Mouse (Mus musculus): ENCODE measurements around the gene Dusp10. TPM values are rescaled to one million over a fixed set of nuclear protein-coding genes. Genes with fewer than 3 reads are reported as not detected.

Dusp10 gene
- polyA plus RNA-seq (2015; fragmentation: Nextera tagmentation; extraction: Ambion mirVana): 10.9 and 11.0 TPM in 2 replicates

GRCm38 (mm10) chr1:184013106-184013505 lies at the start of gene Dusp10:
Gene Dusp10 (plus strand): TSS chr1:184013302.
- Histone ChIP-seq H3K36me3 (ENCODE audit: control insufficient read depth, insufficient read depth, low read length) (no peaks in the 10 kb centered on the region), H3K4me1 (ENCODE audit: control insufficient read depth, insufficient read depth, low read length) (no peaks in the 10 kb centered on the region), H3K9ac (ENCODE audit: low read depth, low read length) (no peak within 1 kb of the TSS), H3K4me2 (ENCODE audit: low read depth, low read length) (no peak within 1 kb of the TSS), H3K9me3 (ENCODE audit: control insufficient read depth, low read length) (no peaks in the 10 kb centered on the region), H3K4me3 (ENCODE audit: low read length) (no peak within 1 kb of the TSS), H3K27me3 (replicated peaks; ENCODE audit: control insufficient read depth, insufficient read depth, low read length) (no peaks in the 10 kb centered on the region), H3K27ac (ENCODE audit: low read length) (no peak within 1 kb of the TSS)
- no peak for ATAC-seq
- WGBS: 93% methylated on average over 4 of the region's 4 CpGs

DNA sequence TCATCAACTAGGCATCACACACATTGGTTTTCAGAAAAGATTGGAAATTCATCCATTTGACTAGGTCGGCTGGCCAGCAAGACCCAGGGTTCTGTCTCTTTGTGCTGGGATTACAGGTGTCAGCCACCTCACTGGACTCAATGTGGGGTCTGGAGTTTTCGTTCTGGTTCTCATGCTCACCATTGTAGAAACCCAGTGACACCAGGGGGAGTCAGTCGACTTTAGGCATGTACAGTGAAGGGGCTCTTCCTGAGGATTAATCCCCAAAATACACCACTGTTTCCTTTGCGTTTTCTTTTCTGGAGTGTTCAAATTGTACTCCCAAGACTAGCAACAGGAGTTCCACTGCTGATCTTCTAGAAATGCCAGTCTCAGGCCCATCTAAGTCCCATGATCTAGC lies 47.8 kb upstream of the Dusp10 start:
- no peaks in the 10 kb centered on the region for H3K36me3 ChIP-seq (ENCODE audit: control insufficient read depth, insufficient read depth, low read length)
- no peak overlapping the region for H3K27ac ChIP-seq (ENCODE audit: low read length)
- no peak for ATAC-seq
- no peak overlapping the region for H3K9ac ChIP-seq (ENCODE audit: low read depth, low read length)
- 73% methylated on average over 4 of the region's 4 CpGs for WGBS
- no peak overlapping the region for H3K4me3 ChIP-seq (ENCODE audit: low read length)
- no peaks in the 10 kb centered on the region for H3K4me1 ChIP-seq (ENCODE audit: control insufficient read depth, insufficient read depth, low read length)
- H3K27me3 ChIP-seq (replicated peaks; ENCODE audit: control insufficient read depth, insufficient read depth, low read length): no peaks in the 10 kb centered on the region
- no peaks in the 10 kb centered on the region for H3K9me3 ChIP-seq (ENCODE audit: control insufficient read depth, low read length)
- no peak overlapping the region for H3K4me2 ChIP-seq (ENCODE audit: low read depth, low read length)

DNA sequence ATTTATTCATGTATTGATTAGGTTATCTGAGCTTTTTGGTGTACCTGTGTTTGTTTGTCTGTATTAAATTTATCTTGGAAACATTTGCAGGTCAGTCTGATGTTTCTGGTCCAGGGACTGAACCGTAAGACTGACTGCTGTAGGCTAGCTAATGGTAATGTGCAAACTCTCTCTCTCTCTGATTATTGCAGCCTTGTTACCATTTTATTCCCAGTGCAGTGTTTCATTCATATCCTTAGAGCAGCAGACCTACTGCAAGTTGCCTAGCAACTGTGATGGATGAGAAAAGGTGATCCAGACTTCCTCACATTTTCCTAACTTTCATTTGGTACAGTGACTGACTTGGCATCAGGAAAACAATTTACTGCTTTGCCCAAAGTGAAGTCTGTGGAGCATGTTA lies 43.8 kb upstream of the Dusp10 start:
- no peaks in the 10 kb centered on the region for H3K9me3 ChIP-seq (ENCODE audit: control insufficient read depth, low read length)
- H3K4me2 ChIP-seq (ENCODE audit: low read depth, low read length): no peak overlapping the region
- H3K9ac ChIP-seq (ENCODE audit: low read depth, low read length): no peak overlapping the region
- ATAC-seq: no peak
- no peaks in the 10 kb centered on the region for H3K4me1 ChIP-seq (ENCODE audit: control insufficient read depth, insufficient read depth, low read length)
- WGBS: 68% methylated on average over 1 of the region's 1 CpGs
- H3K27me3 ChIP-seq (replicated peaks; ENCODE audit: control insufficient read depth, insufficient read depth, low read length): no peaks in the 10 kb centered on the region
- H3K27ac ChIP-seq (ENCODE audit: low read length): no peak overlapping the region
- H3K36me3 ChIP-seq (ENCODE audit: control insufficient read depth, insufficient read depth, low read length): no peaks in the 10 kb centered on the region
- H3K4me3 ChIP-seq (ENCODE audit: low read length): no peak overlapping the region

DNA sequence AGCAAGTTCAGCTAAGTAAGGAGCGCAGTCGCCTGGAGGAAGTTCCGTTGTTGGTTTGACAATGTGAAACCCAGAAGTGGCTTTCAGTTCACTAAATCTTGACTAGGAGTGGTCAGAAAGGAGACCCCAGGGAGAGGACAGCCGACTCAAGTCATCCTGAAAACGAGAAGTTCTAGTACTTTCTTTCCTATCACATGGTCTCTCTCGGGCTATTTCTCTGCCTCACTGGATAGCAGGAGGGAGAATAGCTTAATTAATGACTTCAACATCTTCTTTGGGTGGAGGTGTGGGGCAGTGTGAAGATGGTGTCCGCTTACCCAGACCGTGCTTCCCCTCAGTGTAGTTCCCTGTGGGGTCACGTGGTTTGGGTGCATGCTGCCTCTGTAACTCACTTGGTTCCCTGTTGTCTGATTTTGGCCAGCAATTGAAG lies 33.3 kb upstream of the Dusp10 start:
- Histone ChIP-seq H3K4me1 (ENCODE audit: control insufficient read depth, insufficient read depth, low read length) (peaks cover 3% of the 10 kb centered on the region; the same call in 1 of the 2 replicates), H3K36me3 (ENCODE audit: control insufficient read depth, insufficient read depth, low read length) (no peaks in the 10 kb centered on the region), H3K27me3 (replicated peaks; ENCODE audit: control insufficient read depth, insufficient read depth, low read length) (no peaks in the 10 kb centered on the region), H3K4me2 (ENCODE audit: low read depth, low read length) (no peak overlapping the region), H3K9me3 (ENCODE audit: control insufficient read depth, low read length) (no peaks in the 10 kb centered on the region), H3K27ac (ENCODE audit: low read length) (no peak overlapping the region), H3K4me3 (ENCODE audit: low read length) (no peak overlapping the region), H3K9ac (ENCODE audit: low read depth, low read length) (no peak overlapping the region)
- ATAC-seq: no peak
- 87% methylated on average over 9 of the region's 9 CpGs for WGBS

GRCm38 (mm10) chr1:183982108-183982507 lies 31.0 kb upstream of the Dusp10 start:
- Histone ChIP-seq H3K36me3 (ENCODE audit: control insufficient read depth, insufficient read depth, low read length) (no peaks in the 10 kb centered on the region), H3K4me2 (ENCODE audit: low read depth, low read length) (no peak overlapping the region; the same call in 1 of the 2 replicates)

DNA sequence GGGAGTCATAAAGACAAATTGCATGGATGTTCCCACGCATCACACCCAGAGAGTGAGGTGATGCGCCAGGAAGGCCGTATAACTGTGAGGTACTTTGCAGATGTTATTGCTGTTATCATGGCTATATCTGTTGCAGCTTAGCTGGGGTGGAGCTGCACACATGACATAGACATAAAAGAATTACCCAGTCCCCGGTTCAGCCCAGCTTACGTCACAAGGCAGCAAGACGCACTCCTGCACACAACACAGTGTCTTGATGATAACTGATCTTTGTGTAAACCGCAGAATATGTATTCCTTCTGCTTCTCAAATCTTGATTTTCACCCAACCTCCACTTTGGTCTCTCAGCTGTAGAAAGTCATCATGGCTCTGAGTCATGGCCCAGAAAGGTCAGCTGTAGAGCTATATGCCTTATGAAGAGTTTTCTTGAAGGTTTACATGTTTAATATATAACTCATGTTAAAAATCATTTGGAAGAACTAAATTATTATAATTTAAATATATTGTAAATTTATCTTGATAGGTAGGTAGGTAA lies 25.3 kb upstream of the Dusp10 start:
- H3K36me3 ChIP-seq (ENCODE audit: control insufficient read depth, insufficient read depth, low read length): no peaks in the 10 kb centered on the region
- no peaks in the 10 kb centered on the region for H3K9me3 ChIP-seq (ENCODE audit: control insufficient read depth, low read length)
- no peak for ATAC-seq
- H3K9ac ChIP-seq (ENCODE audit: low read depth, low read length): no peak overlapping the region
- 82% methylated on average over 7 of the region's 7 CpGs for WGBS
- H3K4me1 ChIP-seq (ENCODE audit: control insufficient read depth, insufficient read depth, low read length): peaks cover 3% of the 10 kb centered on the region; the same call in 1 of the 2 replicates
- H3K4me2 ChIP-seq (ENCODE audit: low read depth, low read length): no peak overlapping the region
- no peak overlapping the region for H3K4me3 ChIP-seq (ENCODE audit: low read length)
- no peak overlapping the region for H3K27ac ChIP-seq (ENCODE audit: low read length)
- no peaks in the 10 kb centered on the region for H3K27me3 ChIP-seq (replicated peaks; ENCODE audit: control insufficient read depth, insufficient read depth, low read length)

More at GRCm38 (mm10) chr1:183982108-183982507, 31.0 kb upstream of the Dusp10 start:
- ATAC-seq: no peak
- Histone ChIP-seq H3K27ac (ENCODE audit: low read length) (no peak overlapping the region), H3K4me1 (ENCODE audit: control insufficient read depth, insufficient read depth, low read length) (peaks cover 3% of the 10 kb centered on the region; the same call in 1 of the 2 replicates), H3K27me3 (replicated peaks; ENCODE audit: control insufficient read depth, insufficient read depth, low read length) (no peaks in the 10 kb centered on the region), H3K4me3 (ENCODE audit: low read length) (no peak overlapping the region), H3K9ac (ENCODE audit: low read depth, low read length) (no peak overlapping the region), H3K9me3 (ENCODE audit: control insufficient read depth, low read length) (no peaks in the 10 kb centered on the region)
- WGBS: 41% methylated on average over 13 of the region's 13 CpGs

DNA sequence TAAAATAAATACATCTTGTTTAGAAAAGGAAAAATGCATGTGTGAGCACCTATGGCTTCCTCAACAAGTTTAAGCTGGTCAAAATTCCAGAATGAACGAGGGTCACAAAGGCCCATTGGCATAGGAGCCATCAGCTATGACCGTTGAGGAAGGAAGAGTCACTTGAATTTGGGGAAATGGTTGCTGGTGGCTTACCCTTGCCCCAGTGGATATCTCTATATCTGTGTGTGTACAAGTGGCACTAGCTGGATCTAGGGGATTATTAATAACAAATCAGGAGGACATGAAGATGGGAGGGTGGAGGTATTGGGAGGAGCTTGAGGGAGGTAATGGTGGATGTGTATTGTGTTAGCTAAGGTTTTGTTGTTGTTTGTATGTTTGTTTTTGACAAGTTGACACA lies 21.2 kb upstream of the Dusp10 start:
- no peak overlapping the region for H3K27ac ChIP-seq (ENCODE audit: low read length)
- no peaks in the 10 kb centered on the region for H3K27me3 ChIP-seq (replicated peaks; ENCODE audit: control insufficient read depth, insufficient read depth, low read length)
- WGBS: 90% methylated on average over 2 of the region's 2 CpGs
- H3K9ac ChIP-seq (ENCODE audit: low read depth, low read length): no peak overlapping the region
- no peak overlapping the region for H3K4me2 ChIP-seq (ENCODE audit: low read depth, low read length)
- no peak for ATAC-seq
- no peaks in the 10 kb centered on the region for H3K4me1 ChIP-seq (ENCODE audit: control insufficient read depth, insufficient read depth, low read length)
- no peaks in the 10 kb centered on the region for H3K9me3 ChIP-seq (ENCODE audit: control insufficient read depth, low read length)
- H3K4me3 ChIP-seq (ENCODE audit: low read length): no peak overlapping the region
- H3K36me3 ChIP-seq (ENCODE audit: control insufficient read depth, insufficient read depth, low read length): no peaks in the 10 kb centered on the region

DNA sequence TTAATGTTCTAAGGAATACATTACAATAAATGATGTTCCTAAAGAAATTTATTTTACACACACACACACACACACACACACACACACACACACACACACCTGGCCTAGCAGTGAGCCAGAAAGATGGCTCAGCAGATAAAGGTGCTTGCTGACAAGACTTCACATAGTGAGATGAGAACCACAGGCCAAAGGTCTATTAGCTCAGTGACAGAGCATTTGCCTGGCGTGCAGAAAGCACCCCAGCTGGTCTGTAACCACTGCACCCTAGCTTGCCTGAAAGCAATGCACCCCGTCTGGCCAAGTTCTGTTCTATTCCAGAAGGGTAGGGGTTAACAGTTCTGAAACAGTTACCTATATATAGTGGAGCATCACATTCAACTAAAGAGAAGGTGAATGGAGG lies 15.9 kb upstream of the Dusp10 start:
- no peaks in the 10 kb centered on the region for H3K9me3 ChIP-seq (ENCODE audit: control insufficient read depth, low read length)
- no peak overlapping the region for H3K9ac ChIP-seq (ENCODE audit: low read depth, low read length)
- no peaks in the 10 kb centered on the region for H3K27me3 ChIP-seq (replicated peaks; ENCODE audit: control insufficient read depth, insufficient read depth, low read length)
- no peaks in the 10 kb centered on the region for H3K36me3 ChIP-seq (ENCODE audit: control insufficient read depth, insufficient read depth, low read length)
- H3K4me3 ChIP-seq (ENCODE audit: low read length): no peak overlapping the region
- ATAC-seq: no peak
- H3K4me1 ChIP-seq (ENCODE audit: control insufficient read depth, insufficient read depth, low read length): no peaks in the 10 kb centered on the region
- no peak overlapping the region for H3K4me2 ChIP-seq (ENCODE audit: low read depth, low read length)
- no peak overlapping the region for H3K27ac ChIP-seq (ENCODE audit: low read length)
- WGBS: 72% methylated on average over 2 of the region's 2 CpGs

DNA sequence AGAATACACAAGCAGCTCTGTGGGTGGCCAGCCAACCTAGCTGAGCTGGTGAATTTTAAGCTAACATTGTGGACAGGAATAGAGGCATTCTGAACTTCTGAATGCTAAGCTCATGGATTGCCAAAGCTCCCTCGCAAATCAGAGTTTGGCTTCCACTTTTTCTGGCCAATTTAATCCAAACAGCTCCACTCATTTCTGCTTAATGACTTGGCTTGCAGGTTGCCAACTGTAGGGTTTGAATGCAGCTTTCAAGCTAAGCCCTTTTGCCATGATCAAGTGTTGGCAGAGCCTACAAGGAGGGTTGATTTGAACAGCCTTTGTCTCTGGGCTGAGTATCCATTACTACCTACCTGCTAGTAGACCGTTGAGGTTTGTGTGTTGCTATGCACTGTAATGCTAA lies 10.6 kb upstream of the Dusp10 start:
- Histone ChIP-seq H3K36me3 (ENCODE audit: control insufficient read depth, insufficient read depth, low read length) (no peaks in the 10 kb centered on the region), H3K27ac (ENCODE audit: low read length) (no peak overlapping the region), H3K9me3 (ENCODE audit: control insufficient read depth, low read length) (no peaks in the 10 kb centered on the region), H3K27me3 (replicated peaks; ENCODE audit: control insufficient read depth, insufficient read depth, low read length) (no peaks in the 10 kb centered on the region), H3K4me1 (ENCODE audit: control insufficient read depth, insufficient read depth, low read length) (no peaks in the 10 kb centered on the region), H3K9ac (ENCODE audit: low read depth, low read length) (no peak overlapping the region), H3K4me3 (ENCODE audit: low read length) (no peak overlapping the region), H3K4me2 (ENCODE audit: low read depth, low read length) (no peak overlapping the region)
- WGBS: 87% methylated on average over 2 of the region's 2 CpGs
- ATAC-seq: no peak

DNA sequence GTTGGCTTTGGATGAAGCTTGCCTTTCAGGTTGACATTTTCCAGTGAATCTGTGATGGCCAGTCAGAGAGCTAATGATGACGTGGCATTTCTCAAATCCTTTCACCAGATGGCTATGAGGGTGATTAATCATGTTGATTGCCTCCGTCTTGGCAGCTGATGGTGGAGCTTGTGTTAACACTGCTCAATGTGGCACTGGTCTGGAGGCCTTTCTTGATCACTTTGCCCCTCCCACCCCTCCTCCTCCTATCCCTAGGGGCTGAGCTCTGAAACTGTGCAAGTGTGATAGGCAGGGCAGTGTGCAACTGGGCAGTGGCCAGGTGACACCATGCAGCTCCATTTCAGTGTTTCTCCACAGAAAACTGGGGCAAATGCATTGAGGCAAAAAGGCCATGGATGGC lies 8.8 kb upstream of the Dusp10 start:
- 46% methylated on average over 2 of the region's 2 CpGs for WGBS
- Histone ChIP-seq H3K27ac (ENCODE audit: low read length) (no peak overlapping the region), H3K9ac (ENCODE audit: low read depth, low read length) (no peak overlapping the region), H3K9me3 (ENCODE audit: control insufficient read depth, low read length) (no peaks in the 10 kb centered on the region), H3K4me1 (ENCODE audit: control insufficient read depth, insufficient read depth, low read length) (no peaks in the 10 kb centered on the region), H3K27me3 (replicated peaks; ENCODE audit: control insufficient read depth, insufficient read depth, low read length) (no peaks in the 10 kb centered on the region), H3K4me3 (ENCODE audit: low read length) (no peak overlapping the region), H3K36me3 (ENCODE audit: control insufficient read depth, insufficient read depth, low read length) (no peaks in the 10 kb centered on the region), H3K4me2 (ENCODE audit: low read depth, low read length) (no peak overlapping the region)
- ATAC-seq: no peak
